Mouse (Mus musculus) erythroblast, embryonic 14.5 days (primary cell): ENCODE measurements around the gene Fam98a. TPM values are rescaled to one million over a fixed set of nuclear protein-coding genes. Genes with fewer than 3 reads are reported as not detected.

ENCODE experiments used
- H3K27me3 ChIP-seq: 2 replicates; pipeline ENCODE4 v1.6.1; 2012; ENCODE audit warnings: inconsistent platforms; ENCODE audit not compliant: control insufficient read depth
- H3K36me3 ChIP-seq: 2 replicates; pipeline ENCODE4 v1.6.1; 2012; ENCODE audit warnings: mild to moderate bottlenecking, inconsistent platforms; ENCODE audit not compliant: control insufficient read depth
- H3K4me1 ChIP-seq: 2 replicates; pipeline ENCODE4 v1.6.1; 2012; ENCODE audit warnings: inconsistent platforms; ENCODE audit not compliant: control insufficient read depth
- H3K4me3 ChIP-seq: replicated peaks from 2 replicates; pipeline ENCODE3; 2012; ENCODE audit warnings: moderate library complexity, mild to moderate bottlenecking, inconsistent platforms
- H3K9me3 ChIP-seq: 2 replicates; pipeline ENCODE4 v1.6.1; 2012; ENCODE audit warnings: low read length, inconsistent platforms, mixed read lengths; ENCODE audit not compliant: control insufficient read depth
- GATA1 ChIP-seq: IDR thresholded peaks from 2 replicates; pipeline ENCODE4 v1.6.1; 2012; ENCODE audit warnings: low read length, inconsistent platforms, mixed read lengths
- TAL1 ChIP-seq: IDR thresholded peaks from 3 replicates; pipeline ENCODE4 v1.6.1; 2012; ENCODE audit warnings: low read length, inconsistent platforms, mixed read lengths
- polyA plus RNA-seq: library from polyadenylated mRNA; stranded (reverse); fragments of >175 nt; gene quantifications from 2 replicates; pipeline ENCODE4 v1.2.3, GENCODE M21; 2012

Fam98a gene
- polyA plus RNA-seq, 1 experiment, result 0.92 TPM

DNA sequence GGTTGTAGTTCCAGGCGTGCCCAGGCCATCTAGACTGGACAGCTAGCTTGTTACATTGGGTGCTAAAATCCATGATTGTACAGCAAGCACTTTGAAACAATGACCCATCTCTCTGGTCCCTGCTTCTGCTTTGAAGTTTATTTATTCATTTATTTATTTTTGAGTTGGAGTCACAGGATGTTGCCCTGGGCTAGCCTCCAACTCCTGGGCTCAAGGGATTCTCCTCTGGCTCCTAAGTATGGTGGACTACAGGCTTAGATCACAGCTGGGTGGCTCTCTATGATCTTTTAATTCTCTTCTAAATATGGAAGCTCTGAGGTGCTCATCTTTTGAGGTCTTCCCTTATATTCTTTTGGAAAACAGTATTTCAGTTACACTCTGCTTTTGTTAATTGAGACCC is 25.3 kb downstream of the Fam98a start:
- H3K9me3 ChIP-seq, result no peaks in the 10 kb centered on the region
- H3K36me3 ChIP-seq, result no peaks in the 10 kb centered on the region
- H3K4me3 ChIP-seq, result no peak overlapping the region
- H3K27me3 ChIP-seq, result no peaks in the 10 kb centered on the region
- TF ChIP-seq GATA1 (no peak), TAL1 (no peak)
- no peaks in the 10 kb centered on the region for H3K4me1 ChIP-seq

DNA sequence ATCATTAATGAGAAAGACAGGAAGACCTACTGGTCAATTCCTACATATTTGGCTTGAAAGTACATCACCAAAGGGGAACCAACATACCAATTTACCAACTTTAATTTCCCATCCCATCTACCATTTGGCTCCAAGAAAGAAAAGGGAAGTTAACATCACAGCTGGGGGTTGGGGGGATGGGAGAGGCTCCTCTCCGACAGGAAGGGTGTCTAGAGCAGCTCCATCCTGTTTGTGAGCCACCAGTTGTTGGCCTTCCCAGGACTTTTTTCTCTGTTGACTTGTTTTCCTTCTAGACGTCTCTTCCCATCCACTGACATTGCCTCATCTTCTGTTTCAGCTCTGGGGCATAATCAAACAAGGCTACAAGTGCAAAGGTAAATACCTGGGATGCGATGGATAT is 27.9 kb downstream of the Fam98a start:
- Histone ChIP-seq H3K4me3 (no peak overlapping the region), H3K27me3 (no peaks in the 10 kb centered on the region), H3K4me1 (no peaks in the 10 kb centered on the region), H3K36me3 (no peaks in the 10 kb centered on the region), H3K9me3 (no peaks in the 10 kb centered on the region)
- TF ChIP-seq GATA1, result no peak
- no peak for TF ChIP-seq TAL1

DNA sequence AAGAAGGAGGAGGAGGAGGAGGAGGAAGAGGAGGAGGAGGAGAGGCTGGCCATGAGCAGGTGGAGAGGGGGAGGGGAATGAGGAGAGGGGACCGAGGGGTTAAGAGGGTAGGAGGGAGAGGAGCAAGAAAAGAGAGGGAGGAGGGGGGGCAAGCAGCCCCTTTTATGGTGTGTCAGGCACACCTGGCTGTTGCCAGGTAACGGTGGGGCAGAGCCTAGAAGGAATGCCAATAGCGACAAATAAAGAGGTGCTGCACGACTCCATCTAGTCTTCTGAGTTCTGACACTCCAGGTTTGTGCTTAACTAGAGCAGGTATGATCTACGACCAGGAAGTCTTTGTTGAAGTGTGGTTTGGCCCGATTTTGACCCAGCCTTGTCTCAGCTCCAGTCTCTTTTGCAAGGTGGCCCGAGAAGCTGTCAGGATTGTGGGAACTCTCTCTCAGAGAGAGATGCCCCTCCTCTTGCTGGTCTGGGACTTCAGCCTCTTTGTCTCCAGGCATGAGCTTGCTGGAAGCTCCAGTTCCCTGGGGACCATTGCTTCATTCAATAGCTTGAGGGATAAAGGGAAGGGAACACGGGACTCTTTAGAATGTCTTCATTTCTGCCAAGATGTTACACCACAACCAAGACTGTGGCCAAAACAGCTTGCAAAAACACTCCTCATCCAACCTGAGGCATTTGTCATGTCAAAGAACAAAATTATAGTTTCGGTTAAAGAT is 29.2 kb downstream of the Fam98a start:
- no peaks in the 10 kb centered on the region for H3K4me1 ChIP-seq
- TF ChIP-seq GATA1, result no peak
- no peak for TF ChIP-seq TAL1

DNA sequence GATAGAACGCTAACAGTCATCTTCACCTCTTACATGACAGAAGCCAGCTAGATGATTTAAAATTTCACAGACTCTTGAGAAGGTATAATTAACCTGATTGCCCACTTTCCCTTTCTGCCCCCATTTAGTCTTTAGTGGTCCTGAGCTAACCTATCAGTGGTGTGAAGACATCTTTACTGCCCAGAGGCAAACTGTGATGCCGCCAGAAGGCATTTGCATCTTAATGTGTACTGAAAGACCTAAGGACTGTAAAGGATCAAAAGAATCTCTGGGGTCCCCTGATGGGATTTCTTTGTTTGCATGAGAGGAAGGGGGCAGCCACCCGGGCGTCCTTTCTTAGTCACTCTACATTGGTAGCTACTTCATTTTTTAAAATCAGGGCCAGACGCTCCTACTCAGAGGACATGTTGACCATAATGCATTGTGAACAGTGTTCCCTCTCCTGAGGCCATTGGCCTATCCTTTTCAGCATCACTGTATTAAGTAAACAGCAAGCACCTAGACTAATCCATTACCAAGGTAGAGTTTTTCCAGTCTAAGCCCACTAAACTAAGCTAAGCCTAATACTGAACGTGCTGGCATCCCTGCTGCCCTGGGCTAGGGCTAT is 30.4 kb downstream of the Fam98a start:
- Histone ChIP-seq H3K9me3 (no peaks in the 10 kb centered on the region), H3K36me3 (no peaks in the 10 kb centered on the region), H3K4me3 (no peak overlapping the region), H3K4me1 (no peaks in the 10 kb centered on the region), H3K27me3 (no peaks in the 10 kb centered on the region)
- TF ChIP-seq TAL1, result no peak
- no peak for TF ChIP-seq GATA1

More for the DNA sequence above, 29.2 kb downstream of the Fam98a start:
- no peak overlapping the region for H3K4me3 ChIP-seq
- H3K27me3 ChIP-seq, result no peaks in the 10 kb centered on the region
- no peaks in the 10 kb centered on the region for H3K36me3 ChIP-seq
- H3K9me3 ChIP-seq, result no peaks in the 10 kb centered on the region

DNA sequence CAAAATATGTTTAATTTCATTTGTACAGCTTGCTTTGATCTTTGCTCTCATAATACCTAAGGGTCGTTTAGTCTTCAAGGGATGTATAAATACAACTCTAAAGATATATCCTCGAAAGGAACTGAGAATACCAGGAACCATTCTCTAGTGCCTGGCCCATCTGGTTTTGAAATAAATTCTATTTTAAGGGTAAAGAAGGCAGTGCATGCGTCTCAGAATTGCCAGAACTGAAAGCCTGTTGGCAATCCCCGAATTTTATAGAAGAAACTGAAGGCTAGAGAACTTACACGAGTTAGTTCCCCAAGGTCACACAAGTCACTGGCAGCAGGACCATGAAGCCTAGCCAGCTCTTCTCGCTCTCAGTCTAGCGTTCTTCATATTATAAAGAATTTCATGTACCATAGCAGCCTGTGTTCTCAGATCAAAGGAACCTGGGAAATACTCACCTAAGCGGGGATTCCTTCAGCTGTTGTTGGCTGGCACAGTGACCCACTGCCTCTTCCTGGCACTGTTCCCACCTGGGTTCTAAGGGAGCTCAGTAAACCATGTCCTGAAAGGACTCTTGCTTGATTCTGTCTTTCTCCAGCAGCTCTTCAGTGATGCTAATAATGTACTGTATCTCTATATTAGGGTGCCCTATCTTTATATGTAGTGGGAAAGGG is 32.4 kb downstream of the Fam98a start:
- TF ChIP-seq GATA1, result no peak
- no peak for TF ChIP-seq TAL1

DNA sequence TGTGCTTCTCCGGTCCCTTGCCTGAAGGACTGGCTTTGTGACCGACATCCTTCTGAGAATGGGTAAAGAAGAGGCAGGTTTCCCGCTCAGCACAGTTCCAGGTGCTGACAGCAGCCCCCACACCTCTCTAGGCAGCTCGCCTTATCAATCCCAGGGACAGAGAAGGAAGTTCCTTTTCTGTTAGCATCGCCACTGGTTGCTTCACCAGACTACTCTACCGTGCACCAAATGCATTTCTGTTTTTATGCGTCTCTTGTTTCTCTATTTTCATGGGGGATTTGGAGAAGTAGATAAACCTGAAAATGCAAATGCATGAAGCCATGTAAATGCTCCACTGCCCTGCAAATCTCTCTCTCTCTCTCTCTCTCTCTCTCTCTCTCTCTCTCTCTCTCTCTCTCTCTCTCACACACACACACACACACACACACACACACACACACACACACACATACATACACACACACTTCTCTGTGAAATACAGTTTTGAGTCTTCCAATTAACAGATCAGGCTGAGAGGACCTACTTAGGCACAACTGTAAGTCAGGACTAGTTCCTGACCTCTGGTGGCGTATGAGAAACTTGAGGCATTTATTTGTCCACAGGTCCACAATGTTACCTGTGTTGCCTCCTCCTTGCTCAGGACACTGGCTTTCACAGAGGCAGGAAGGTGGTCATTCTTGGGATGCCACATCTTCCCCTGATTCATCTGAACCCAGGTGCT is 33.4 kb downstream of the Fam98a start:
- no peaks in the 10 kb centered on the region for H3K4me1 ChIP-seq
- H3K27me3 ChIP-seq, result no peaks in the 10 kb centered on the region
- H3K9me3 ChIP-seq, result no peaks in the 10 kb centered on the region
- TF ChIP-seq GATA1 (no peak), TAL1 (no peak)
- H3K36me3 ChIP-seq, result no peaks in the 10 kb centered on the region
- H3K4me3 ChIP-seq, result no peak overlapping the region

More for the DNA sequence above, 32.4 kb downstream of the Fam98a start:
- no peak overlapping the region for H3K4me3 ChIP-seq
- H3K4me1 ChIP-seq, result no peaks in the 10 kb centered on the region
- no peaks in the 10 kb centered on the region for H3K27me3 ChIP-seq
- no peaks in the 10 kb centered on the region for H3K9me3 ChIP-seq
- no peaks in the 10 kb centered on the region for H3K36me3 ChIP-seq

DNA sequence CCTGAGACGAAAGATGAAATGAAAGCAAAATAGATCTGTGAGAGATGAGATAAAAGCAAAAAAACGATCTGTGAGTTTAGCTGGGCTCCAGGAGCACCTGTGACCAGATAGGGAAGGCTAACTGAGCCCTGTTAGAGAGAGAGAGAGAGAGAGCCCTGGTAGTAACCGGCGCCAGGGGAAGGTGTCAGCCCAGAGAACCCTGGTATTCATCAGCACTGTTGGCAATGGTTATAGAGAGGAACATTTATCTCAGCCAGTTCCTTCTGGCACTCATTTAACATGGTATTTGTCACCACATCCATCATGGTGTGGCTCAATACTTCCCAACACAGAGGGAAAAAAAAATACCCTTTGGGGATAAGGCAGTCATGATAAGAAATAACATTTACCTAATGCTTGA is 35.2 kb downstream of the Fam98a start:
- Histone ChIP-seq H3K27me3 (no peaks in the 10 kb centered on the region), H3K9me3 (no peaks in the 10 kb centered on the region), H3K4me1 (no peaks in the 10 kb centered on the region), H3K4me3 (no peak overlapping the region), H3K36me3 (no peaks in the 10 kb centered on the region)
- TF ChIP-seq TAL1, result no peak
- TF ChIP-seq GATA1, result no peak

DNA sequence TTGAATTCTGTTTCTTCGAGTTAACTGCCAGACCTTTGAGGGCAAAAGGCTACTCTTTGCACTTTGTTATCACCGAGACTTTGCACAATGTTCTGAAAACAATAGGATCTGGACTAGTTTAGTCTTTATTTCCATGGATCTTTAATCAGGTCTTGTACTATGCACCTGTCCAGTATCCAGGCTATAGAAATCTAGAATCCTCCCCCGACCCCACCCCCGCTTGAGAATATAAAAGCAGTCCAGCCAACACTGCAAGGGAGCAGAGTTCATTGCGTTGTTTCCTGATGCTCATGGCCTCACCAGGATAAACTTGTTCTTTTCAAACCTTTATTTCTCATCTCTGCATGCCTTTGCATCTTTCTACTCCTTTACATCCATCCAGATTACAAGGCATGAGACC is 42.5 kb downstream of the Fam98a start:
- Histone ChIP-seq H3K27me3 (no peaks in the 10 kb centered on the region), H3K4me1 (no peaks in the 10 kb centered on the region), H3K36me3 (no peaks in the 10 kb centered on the region), H3K4me3 (no peak overlapping the region), H3K9me3 (no peaks in the 10 kb centered on the region)
- no peak for TF ChIP-seq GATA1
- no peak for TF ChIP-seq TAL1
